Mouse (Mus musculus) ovary, postnatal 10 days (tissue): ENCODE data around the gene Fez2.

Experiments
- DNase-seq: peaks from one replicate; pipeline ENCODE4 v3.0.0; 2022; ENCODE audit warnings: low spot score

The Fez2 gene

DNA sequence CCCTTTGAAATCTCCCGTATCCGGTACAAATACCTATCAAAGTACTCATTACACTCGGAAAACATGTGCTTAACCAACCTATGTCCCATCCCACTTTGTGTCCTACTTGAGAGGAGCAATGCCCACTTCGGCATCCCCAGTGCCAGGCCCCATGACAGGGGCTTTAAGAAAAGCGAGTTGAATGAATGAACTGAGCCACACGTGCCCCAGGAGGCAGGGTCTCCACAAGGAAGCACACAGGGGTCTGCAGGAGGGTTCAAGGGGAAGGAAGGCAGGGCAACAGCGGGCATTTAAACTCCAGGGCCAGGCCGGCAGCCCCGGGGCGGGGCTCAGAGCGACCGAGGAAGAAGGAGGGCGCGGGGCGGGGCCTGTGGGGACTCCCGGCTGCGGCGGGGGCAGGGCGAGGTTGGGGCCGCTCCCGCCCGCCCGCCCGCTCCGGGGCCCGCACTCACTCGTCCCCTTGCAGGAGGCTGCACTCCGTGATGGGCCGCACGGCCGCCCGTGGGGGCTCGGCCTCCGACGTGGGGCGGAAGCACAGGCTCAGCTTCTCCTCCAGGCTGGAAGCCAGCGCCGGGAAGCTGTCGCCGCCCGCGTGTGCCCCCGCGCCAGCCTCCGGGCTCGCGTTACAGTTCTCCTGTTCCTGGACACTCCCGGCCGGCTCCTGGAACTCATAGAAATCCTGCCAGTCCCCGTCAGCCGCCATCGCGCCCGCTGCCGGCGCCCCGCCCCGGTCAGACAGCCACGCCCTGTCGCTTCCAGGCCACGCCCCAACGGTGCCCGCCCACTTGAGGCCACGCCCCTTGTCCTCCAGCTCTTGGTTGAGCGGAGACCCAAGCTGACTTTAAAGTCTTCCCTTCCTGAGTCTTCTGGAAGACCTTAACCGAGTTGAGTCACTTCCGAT is at the start of gene Fez2:
TSS of gene Fez2 (minus strand) at position 772 of the 901 bp plus-strand sequence.
- peak; percentile 94 for DNase-seq

DNA sequence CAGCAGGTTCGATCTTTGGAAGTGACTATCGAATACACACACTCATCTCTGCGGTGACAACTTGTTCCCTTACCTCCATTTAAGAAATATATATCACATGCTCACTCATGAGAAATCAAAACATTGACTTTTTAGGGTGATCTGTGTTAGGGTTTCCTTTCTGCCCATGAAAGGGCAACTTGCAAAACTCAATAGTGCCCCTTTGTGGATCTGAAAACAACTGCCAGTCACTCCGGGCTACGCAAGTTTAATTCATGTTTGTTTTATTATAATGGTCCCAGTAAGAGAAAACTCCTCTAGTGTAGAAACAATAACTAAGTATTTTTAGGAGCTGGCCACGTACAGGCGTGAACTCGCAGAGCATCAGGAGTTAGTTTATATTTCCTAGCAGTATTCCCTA is 47.5 kb upstream of the Fez2 start:
- no peak for DNase-seq

- DNase-seq, result no peak
Measured at GRCm38 (mm10) chr17:78465071-78465470, 47.1 kb upstream of the Fez2 start.

DNA sequence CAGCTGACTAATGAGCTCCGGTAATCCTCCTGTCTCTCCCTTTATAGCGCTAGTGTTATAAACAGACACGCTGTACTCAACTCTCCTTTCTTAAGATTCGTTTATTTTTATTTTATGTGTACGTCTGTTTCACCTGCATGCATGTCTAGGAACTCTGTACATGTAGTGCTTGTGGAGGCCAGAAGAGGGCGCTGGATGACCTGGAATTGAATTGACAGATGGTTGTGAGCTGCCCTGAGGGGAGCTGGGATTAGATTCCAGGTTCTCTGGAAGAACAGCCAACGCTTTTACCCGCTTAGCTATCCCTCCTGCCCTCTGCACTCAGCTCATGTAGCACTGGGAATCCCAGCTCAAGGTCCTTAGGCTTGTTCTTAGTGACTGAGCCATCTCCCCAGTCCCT is 42.2 kb upstream of the Fez2 start:
- DNase-seq, result no peak

GRCm38 (mm10) chr17:78455556-78455955 is 37.6 kb upstream of the Fez2 start:
- DNase-seq, result no peak

DNA sequence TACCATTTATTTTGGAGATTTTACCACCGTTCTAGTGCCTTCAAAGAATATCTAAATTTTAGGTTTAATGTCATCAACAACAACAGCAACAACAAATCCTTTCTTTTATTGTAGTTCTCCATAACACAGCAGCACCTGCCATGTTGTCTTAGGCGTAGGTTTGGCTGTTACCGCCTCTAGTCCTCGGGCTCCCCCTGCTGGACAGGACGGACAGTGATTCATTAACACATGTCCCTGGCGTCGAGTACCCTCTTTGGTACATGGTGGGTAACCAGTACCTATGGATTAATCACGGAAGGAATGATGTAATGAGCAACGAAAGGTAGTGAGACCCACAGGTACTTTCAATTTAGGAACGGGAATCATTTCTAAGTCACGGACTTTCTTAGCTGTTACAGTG is 37.2 kb upstream of the Fez2 start:
- peak; percentile 34 for DNase-seq

GRCm38 (mm10) chr17:78454189-78454977 is 36.4 kb upstream of the Fez2 start:
- DNase-seq, result no peak

DNA sequence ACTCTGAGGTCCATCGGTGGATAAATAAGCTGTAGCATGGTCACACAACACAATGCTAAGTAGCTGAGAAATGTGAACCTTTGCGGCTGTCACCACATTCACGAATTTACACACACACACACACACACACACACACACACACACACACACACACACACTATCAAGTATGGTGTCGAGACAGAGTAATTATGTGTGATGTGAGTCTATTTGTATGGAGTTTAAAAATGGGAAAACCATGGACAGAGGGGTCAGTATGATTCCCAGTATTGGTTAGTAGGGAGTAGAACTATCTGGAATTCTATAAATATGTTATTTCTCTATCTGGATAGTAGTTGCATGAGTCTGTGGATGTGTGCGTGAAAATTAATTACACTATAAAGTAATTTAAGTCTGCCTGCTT is 35.6 kb upstream of the Fez2 start:
- DNase-seq, result no peak

DNA sequence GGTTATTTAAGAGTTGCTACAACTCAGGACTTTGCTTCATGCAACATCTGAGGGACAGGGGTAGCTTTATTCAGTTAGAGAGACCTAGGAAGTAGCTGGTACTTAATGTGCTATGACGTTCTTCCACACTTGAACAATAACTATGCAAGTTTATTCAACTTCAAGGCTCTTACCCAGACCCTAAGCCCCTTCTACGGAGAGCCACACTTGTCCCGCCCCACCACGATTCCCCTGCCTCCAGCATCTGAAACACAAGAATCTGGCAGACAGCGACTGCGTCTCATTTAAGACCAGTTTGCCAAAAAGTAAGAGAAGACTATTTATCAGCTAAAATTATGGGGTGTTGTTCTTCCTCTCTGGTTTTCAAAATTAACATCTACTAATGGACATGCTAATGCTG is 33.9 kb upstream of the Fez2 start:
- no peak for DNase-seq

DNA sequence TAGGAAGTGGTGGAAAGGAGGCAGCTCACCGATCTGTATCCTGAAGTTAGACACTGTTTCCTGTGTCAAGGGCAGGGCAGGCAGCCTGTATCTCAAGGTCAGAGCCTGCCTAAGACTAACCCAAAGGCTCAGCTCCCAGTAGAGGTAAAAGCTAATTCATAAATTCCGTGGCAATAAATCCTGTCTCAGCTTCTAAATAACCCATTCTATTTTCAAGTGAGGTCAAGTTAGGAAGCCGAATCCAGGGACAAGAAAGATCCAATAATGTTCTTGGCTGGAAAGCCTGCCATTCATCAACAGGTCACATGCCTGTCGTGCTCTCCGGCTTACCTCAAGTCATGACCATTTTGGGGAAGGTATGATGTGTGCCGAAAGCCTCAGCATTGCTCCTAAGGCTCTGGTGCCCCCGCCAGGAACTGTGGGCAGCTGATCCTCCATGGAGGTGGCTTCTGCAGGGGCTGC is 33.4 kb upstream of the Fez2 start:
- no peak for DNase-seq

DNA sequence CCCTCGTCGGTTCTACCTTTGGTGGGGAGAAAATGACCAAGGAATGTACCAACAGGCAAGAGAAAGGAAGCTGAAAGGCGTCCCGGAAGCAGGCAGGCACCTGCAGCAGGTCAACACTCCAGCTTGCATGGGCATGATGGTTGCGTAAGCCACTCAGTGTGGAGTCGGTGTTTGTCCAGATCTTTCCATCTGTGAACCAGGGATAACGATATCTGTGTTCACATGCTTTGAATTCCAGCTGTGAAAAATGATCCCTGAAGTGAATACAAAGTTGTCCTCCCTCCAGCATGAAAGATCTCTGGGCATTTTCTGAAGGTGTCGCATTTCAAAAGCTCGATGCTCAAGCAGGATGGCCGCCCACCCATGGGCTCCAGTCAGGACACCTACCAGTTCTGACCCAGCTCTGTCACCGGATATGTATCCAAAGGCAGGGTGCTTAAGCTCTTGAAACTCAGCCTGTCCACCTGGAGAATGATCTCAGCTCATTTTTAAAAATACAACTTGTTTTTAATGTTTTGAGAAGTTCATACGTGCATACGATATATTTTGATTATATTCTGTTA is 31.8 kb upstream of the Fez2 start:
- DNase-seq, result no peak

- no peak for DNase-seq
Measured at GRCm38 (mm10) chr17:78444826-78445225, 26.9 kb upstream of the Fez2 start.

- DNase-seq, result no peak
Measured at GRCm38 (mm10) chr17:78440771-78441170, 22.8 kb upstream of the Fez2 start.

- no peak for DNase-seq
Measured at GRCm38 (mm10) chr17:78437161-78437560, 19.2 kb upstream of the Fez2 start.

DNA sequence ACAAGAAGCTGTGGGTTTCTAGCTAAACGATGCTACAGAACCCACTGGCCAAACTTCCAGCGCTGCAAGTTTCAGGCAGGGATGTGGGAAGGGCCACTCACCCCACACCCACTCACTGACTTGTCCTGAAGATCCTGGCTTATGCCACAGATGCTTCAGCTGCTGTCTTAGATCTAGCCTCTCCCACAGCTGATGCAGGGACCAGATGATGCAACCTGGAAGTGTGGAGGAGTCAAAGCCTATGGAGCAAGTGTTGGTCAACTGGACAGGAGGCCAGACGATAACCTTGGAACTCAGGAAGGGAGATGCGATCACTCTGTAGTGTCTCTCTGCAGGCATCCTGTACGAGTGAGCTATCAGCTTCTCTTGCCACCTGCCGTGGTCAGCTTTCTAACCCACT is 17.7 kb upstream of the Fez2 start:
- DNase-seq, result no peak

DNA sequence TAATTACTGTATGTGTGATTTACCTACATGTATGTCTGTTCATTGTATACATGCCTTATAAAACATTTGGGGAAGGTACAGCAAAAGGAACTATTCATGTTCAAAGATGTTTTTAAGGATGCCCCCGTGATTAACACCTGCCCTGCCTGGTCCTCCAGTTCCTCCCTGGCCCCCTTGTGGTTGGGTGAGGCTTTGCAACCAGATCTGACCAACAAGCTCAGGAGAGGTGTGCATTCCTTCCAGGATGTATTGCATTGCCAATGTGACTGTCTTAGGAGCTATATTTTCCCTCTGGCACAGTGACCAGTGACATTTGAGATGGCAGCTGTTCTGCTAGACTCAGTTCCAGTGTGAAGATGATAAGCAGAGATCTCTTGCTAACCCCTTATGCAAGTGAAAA is 16.8 kb upstream of the Fez2 start:
- peak; percentile 13 for DNase-seq

DNA sequence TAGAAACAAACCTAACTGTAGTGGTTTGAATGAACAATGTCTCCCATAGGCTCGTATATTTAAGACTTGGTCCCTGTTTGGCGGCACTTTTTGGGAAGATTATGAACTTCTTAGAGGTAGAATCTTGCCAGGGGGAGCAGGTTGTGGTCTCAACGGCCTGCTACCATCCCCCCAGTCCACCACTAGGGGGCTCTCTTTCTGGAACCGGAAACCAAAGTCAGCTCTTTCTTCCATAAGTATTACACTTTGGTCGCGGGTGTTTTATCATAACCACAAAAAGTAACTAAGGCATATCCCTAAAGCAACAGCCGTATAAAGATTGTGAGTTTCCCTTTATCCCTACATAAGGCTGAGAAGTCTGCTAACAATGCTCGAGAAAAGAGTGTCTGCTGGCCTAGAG is 12.4 kb upstream of the Fez2 start:
- no peak for DNase-seq

GRCm38 (mm10) chr17:78429051-78429450 is 11.1 kb upstream of the Fez2 start:
- DNase-seq, result no peak

- DNase-seq, result no peak
Measured at GRCm38 (mm10) chr17:78425026-78425425, 7.1 kb upstream of the Fez2 start.

DNA sequence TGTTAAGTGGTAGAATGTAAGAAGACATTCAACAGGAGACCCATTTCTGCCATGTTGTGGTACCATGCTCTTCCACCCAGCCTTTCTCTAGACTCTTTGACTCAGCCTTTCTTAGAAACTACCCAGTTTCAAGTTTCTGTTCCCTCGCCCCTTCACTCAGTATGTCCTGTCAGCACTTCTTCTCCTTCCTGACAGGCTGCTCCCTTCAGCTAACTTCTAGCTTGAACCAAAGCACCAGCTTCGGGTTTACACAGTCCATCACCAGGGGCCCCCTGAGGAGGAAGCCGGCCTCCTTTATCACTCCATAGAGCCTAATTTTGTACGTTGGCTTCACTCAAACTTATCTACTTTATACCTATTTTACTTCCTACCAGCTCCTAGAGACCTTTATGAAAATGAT is 1.3 kb upstream of the Fez2 start:
- no peak for DNase-seq

GRCm38 (mm10) chr17:78415255-78415654 is 2.7 kb downstream of the Fez2 start:
- no peak for DNase-seq

GRCm38 (mm10) chr17:78409900-78410299 is 8.1 kb downstream of the Fez2 start:
- no peak for DNase-seq

- no peak for DNase-seq
Measured at GRCm38 (mm10) chr17:78408386-78408785, 9.6 kb downstream of the Fez2 start.
